Mouse (Mus musculus) CH12.LX (cell line): ENCODE data around the gene Lgr4. TPM values are rescaled to one million over a fixed set of nuclear protein-coding genes. Genes with fewer than 3 reads are reported as not detected.

Experiments
- DNase-seq: peaks from one replicate; pipeline ENCODE4 v3.0.0-alpha.2; 2013; ENCODE audit errors: extremely low read depth
- H3K27ac ChIP-seq: 2 replicates; pipeline ENCODE4 v1.5.1; 2012; ENCODE audit warnings: low read depth, mild to moderate bottlenecking, control low read depth, moderate library complexity; ENCODE audit not compliant: insufficient read depth
- H3K27me3 ChIP-seq: replicated peaks from 2 replicates; pipeline ENCODE3; 2012; ENCODE audit warnings: inconsistent platforms
- H3K36me3 ChIP-seq, 2 experiments: replicated peaks in 1 of 2; 2 replicates each; pipeline versions ENCODE3 to v1.6.1; 2012; ENCODE audit warnings: inconsistent platforms in 1 of 2, low read length in 1 of 2, mild to moderate bottlenecking in 1 of 2, mixed read lengths in 1 of 2, moderate library complexity in 1 of 2; ENCODE audit not compliant: control insufficient read depth in 1 of 2, insufficient read depth in 1 of 2
- H3K4me1 ChIP-seq, 2 experiments: 2 replicates each; pipeline ENCODE4 v1.6.1; 2012; ENCODE audit warnings: inconsistent platforms in 1 of 2, moderate library complexity in 1 of 2; ENCODE audit not compliant: insufficient read depth in 2 of 2, control insufficient read depth in 1 of 2
- H3K4me2 ChIP-seq: 2 replicates; pipeline ENCODE4 v1.6.1; 2012; ENCODE audit warnings: low read depth, mild to moderate bottlenecking, control low read depth; ENCODE audit not compliant: poor library complexity, insufficient read depth, severe bottlenecking
- H3K4me3 ChIP-seq, 3 experiments: fragments of 150-350 bp in 1 of 3; sonication (generic) in 1 of 3; replicated peaks in 1 of 3; 2 replicates each; pipeline versions ENCODE3 to v1.5.1; 2011 to 2012; ENCODE audit warnings: low read depth in 2 of 3, low read length in 2 of 3, mild to moderate bottlenecking in 2 of 3, moderate library complexity in 2 of 3, control low read depth in 1 of 3, improper control_type of control experiment in 1 of 3, inconsistent platforms in 1 of 3, mixed read lengths in 1 of 3; ENCODE audit not compliant: poor library complexity in 1 of 3
- H3K79me2 ChIP-seq: replicated peaks from 2 replicates; pipeline ENCODE4 v1.6.1; 2012; ENCODE audit warnings: mild to moderate bottlenecking, moderate library complexity; ENCODE audit not compliant: control insufficient read depth, poor library complexity, insufficient read depth, severe bottlenecking; ENCODE audit errors: extremely low read depth
- H3K9ac ChIP-seq: 2 replicates; pipeline ENCODE4 v1.6.1; 2012; ENCODE audit warnings: low read depth, mild to moderate bottlenecking, control low read depth, moderate library complexity; ENCODE audit not compliant: insufficient read depth
- H3K9me3 ChIP-seq: replicated peaks from 2 replicates; pipeline ENCODE3; 2012; ENCODE audit warnings: low read length, inconsistent platforms, mixed read lengths
- BHLHE40 ChIP-seq: IDR thresholded peaks from 2 replicates; pipeline ENCODE4 v1.6.1; 2011; ENCODE audit warnings: mild to moderate bottlenecking, low read depth, low read length, improper control_type of control experiment
- CHD1 ChIP-seq: IDR thresholded peaks from 2 replicates; pipeline ENCODE4 v1.6.1; 2012; ENCODE audit warnings: low read depth, low read length, improper control_type of control experiment, inconsistent platforms
- E2F4 ChIP-seq: IDR thresholded peaks from 2 replicates; pipeline ENCODE4 v1.6.1; 2011; ENCODE audit warnings: low read depth, low read length, improper control_type of control experiment; ENCODE audit not compliant: insufficient replicate concordance
- ELF1 ChIP-seq: IDR thresholded peaks from 2 replicates; pipeline ENCODE4 v1.6.1; 2014; ENCODE audit warnings: low read depth, mild to moderate bottlenecking, inconsistent platforms, low read length, improper control_type of control experiment
- ETS1 ChIP-seq: conservative IDR thresholded peaks from 2 replicates; pipeline ENCODE4 v1.6.1; 2012; ENCODE audit warnings: low read depth, mild to moderate bottlenecking, inconsistent platforms, low read length, improper control_type of control experiment, moderate library complexity
- JUN ChIP-seq: IDR thresholded peaks from 2 replicates; pipeline ENCODE4 v1.6.1; 2011; ENCODE audit warnings: low read depth, mild to moderate bottlenecking, low read length, improper control_type of control experiment, moderate library complexity; ENCODE audit not compliant: insufficient read depth
- MAFK ChIP-seq: IDR thresholded peaks from 2 replicates; pipeline ENCODE4 v1.6.1; 2011; ENCODE audit warnings: low read length, improper control_type of control experiment; ENCODE audit not compliant: insufficient replicate concordance
- MAX ChIP-seq: IDR thresholded peaks from 2 replicates; pipeline ENCODE4 v1.6.1; 2011; ENCODE audit warnings: low read length, improper control_type of control experiment
- MEF2A ChIP-seq: IDR thresholded peaks from 2 replicates; pipeline ENCODE4 v1.6.1; 2014; ENCODE audit warnings: low read depth, mild to moderate bottlenecking, inconsistent platforms, low read length, improper control_type of control experiment, borderline replicate concordance
- MXI1 ChIP-seq: IDR thresholded peaks from 2 replicates; pipeline ENCODE4 v1.6.1; 2011; ENCODE audit warnings: mild to moderate bottlenecking, low read depth, low read length, improper control_type of control experiment
- NELFE ChIP-seq: IDR thresholded peaks from 2 replicates; pipeline ENCODE4 v1.6.1; 2011; ENCODE audit warnings: low read depth, low read length, improper control_type of control experiment
- NRF1 ChIP-seq: IDR thresholded peaks from 2 replicates; pipeline ENCODE4 v1.6.1; 2014; ENCODE audit warnings: low read depth, mild to moderate bottlenecking, inconsistent platforms, low read length, improper control_type of control experiment, moderate library complexity
- POLR2AphosphoS2 ChIP-seq: IDR thresholded peaks from 2 replicates; pipeline ENCODE4 v1.6.1; 2011; ENCODE audit warnings: low read depth, low read length, improper control_type of control experiment
- RAD21 ChIP-seq: IDR thresholded peaks from 2 replicates; pipeline ENCODE4 v1.6.1; 2011; ENCODE audit warnings: low read depth, mild to moderate bottlenecking, low read length, improper control_type of control experiment, moderate library complexity
- RCOR1 ChIP-seq: conservative IDR thresholded peaks from 2 replicates; pipeline ENCODE4 v1.6.1; 2012; ENCODE audit warnings: low read depth, mild to moderate bottlenecking, inconsistent platforms, low read length, improper control_type of control experiment
- TCF12 ChIP-seq: IDR thresholded peaks from 2 replicates; pipeline ENCODE4 v1.6.1; 2014; ENCODE audit warnings: low read depth, mild to moderate bottlenecking, inconsistent platforms, low read length, improper control_type of control experiment
- USF1 ChIP-seq: IDR thresholded peaks from 2 replicates; pipeline ENCODE4 v1.6.1; 2014; ENCODE audit warnings: low read depth, mild to moderate bottlenecking, inconsistent platforms, low read length, improper control_type of control experiment
- USF2 ChIP-seq: conservative IDR thresholded peaks from 2 replicates; pipeline ENCODE4 v1.6.1; 2011; ENCODE audit warnings: low read depth, low read length, improper control_type of control experiment
- ZC3H11A ChIP-seq: IDR thresholded peaks from 2 replicates; pipeline ENCODE4 v1.6.1; 2012; ENCODE audit warnings: low read depth, mild to moderate bottlenecking, inconsistent platforms, low read length, improper control_type of control experiment
- ZKSCAN1 ChIP-seq: IDR thresholded peaks from 2 replicates; pipeline ENCODE4 v1.6.1; 2012; ENCODE audit warnings: low read depth, inconsistent platforms, low read length, improper control_type of control experiment, borderline replicate concordance
- ZNF384 ChIP-seq: IDR thresholded peaks from 2 replicates; pipeline ENCODE4 v1.6.1; 2012; ENCODE audit warnings: low read depth, low read length, improper control_type of control experiment, inconsistent platforms
- dilution Hi-C: fragments of 300-500 bp; cut with MboI; formaldehyde crosslinking; loops from 2 replicates; pipeline ENCODE4 v1.14.3; 2020; ENCODE audit warnings: low sequenced_read_pairs; ENCODE audit not compliant: extremely low pct_unique_long_range_greater_than_20kb, extremely low pct_ligation_motif_present
- in situ Hi-C: fragments of 300-500 bp; cut with MboI; formaldehyde crosslinking; loops from 3 replicates; pipeline ENCODE4 v1.14.3; 2019; ENCODE audit warnings: low sequenced_read_pairs, low pct_ligation_motif_present, low pct_unique_long_range_greater_than_20kb, mixed read lengths
- polyA plus RNA-seq: library from polyadenylated mRNA; unstranded; fragments of >175 nt; gene quantifications from 2 replicates; pipeline ENCODE4 v1.2.1, GENCODE M21; 2012; ENCODE audit warnings: low read depth; ENCODE audit not compliant: insufficient read length
- total RNA-seq, 2 experiments: library from RNA; depleted of rRNA; stranded (reverse); fragments of 300-350 nt in 1 of 2; fragments of >200 nt in 1 of 2; gene quantifications; 2 replicates each; pipeline ENCODE4 v1.2.3; 2012 to 2014

Gene Lgr4
- total and polyA plus RNA-seq, 3 experiments: 6.1 to 11.4 (median 6.9) TPM

GRCm38 (mm10) chr2:110037221-110037620 lies 119.8 kb downstream of the Lgr4 start:
- Histone ChIP-seq H3K9me3 (no peaks in the 10 kb centered on the region), H3K27me3 (no peaks in the 10 kb centered on the region), H3K4me2 (no peak overlapping the region), H3K9ac (no peak overlapping the region), H3K79me2 (peaks cover 2% of the 10 kb centered on the region; the same call in 1 of the 2 replicates), H3K27ac (no peak overlapping the region), H3K4me3 (no peak overlapping the region), H3K36me3 (peaks cover 10 to 33% of the 10 kb centered on the region in 2 experiments), H3K4me1 (no peaks in the 10 kb centered on the region)
- TF ChIP-seq USF1 (no peak), TCF12 (no peak), ZNF384 (no peak), NELFE (no peak), NRF1 (no peak), RCOR1 (no peak), BHLHE40 (no peak)
- no peak for DNase-seq
- in situ Hi-C loops (no loop called here), dilution Hi-C loops (no loop called here)

- no peaks in the 10 kb centered on the region for H3K27me3 ChIP-seq
- H3K4me1 ChIP-seq: no peaks in the 10 kb centered on the region
- in situ Hi-C loops (no loop called here), dilution Hi-C loops (no loop called here)
- H3K79me2 ChIP-seq: peaks cover 2% of the 10 kb centered on the region; the same call in 1 of the 2 replicates
- H3K36me3 ChIP-seq: peaks cover 10 to 28% of the 10 kb centered on the region in 2 experiments
- DNase-seq: no peak
- TF ChIP-seq CHD1 (no peak), ZC3H11A (no peak), ZKSCAN1 (no peak), MEF2A (no peak), USF2 (no peak), ETS1 (no peak), JUN (no peak), BHLHE40 (no peak), POLR2AphosphoS2 (no peak), USF1 (no peak), RAD21 (no peak), E2F4 (no peak), ELF1 (no peak), MXI1 (no peak), MAFK (no peak), MAX (no peak), RCOR1 (no peak)
- H3K4me3 ChIP-seq: no peak overlapping the region
- no peaks in the 10 kb centered on the region for H3K9me3 ChIP-seq
- no peak overlapping the region for H3K27ac ChIP-seq
- no peak overlapping the region for H3K4me2 ChIP-seq
- H3K9ac ChIP-seq: no peak overlapping the region
Measured at GRCm38 (mm10) chr2:110038341-110038740, 120.9 kb downstream of the Lgr4 start.
